Mouse (Mus musculus) layer of hippocampus, adult 2 months (tissue): ENCODE results near the gene Lrfn5. TPM values are rescaled to one million over a fixed set of nuclear protein-coding genes. Genes with fewer than 3 reads are reported as not detected.

Experiments used
- DNase-seq, 2 experiments: peaks; one replicate each; pipeline ENCODE4 v3.0.0; 2022; ENCODE audit warnings: low spot score in 2 of 2
- H3K27ac ChIP-seq: fragments of 200-600 bp; 2 replicates; pipeline ENCODE4 v1.8.1; 2022
- H3K4me3 ChIP-seq: fragments of 200-600 bp; 2 replicates; pipeline ENCODE4 v1.8.1; 2022; ENCODE audit warnings: mild to moderate bottlenecking
- CTCF ChIP-seq: fragments of 200-600 bp; conservative IDR thresholded peaks from 2 replicates; pipeline ENCODE4 v1.8.1; 2022; ENCODE audit warnings: antibody characterized with exemption, mild to moderate bottlenecking, moderate library complexity
- long read RNA-seq, 2 experiments: library from polyadenylated mRNA; stranded (forward); transcript quantifications; one replicate each; pipeline ENCODE4 v2.0.0; 2021; ENCODE audit warnings: borderline mapping rate in 2 of 2
- total RNA-seq, 2 experiments: library from RNA; stranded (reverse); gene quantifications; 2 replicates each; pipeline ENCODE4 v1.2.3; 2021

The Lrfn5 gene
- total RNA-seq: 100 to 1,000 TPM; 106 to 110 TPM
- long read RNA-seq, experiment 1, transcript Lrfn5-202 (6 exons, 3,615 nt): major isoform, 31 of 48 reads
- long read RNA-seq, experiment 1, partial matches to known transcripts: 4 of 48 reads
- long read RNA-seq, experiment 1, other reads (novel, unspliced or antisense): 13 of 48 reads
- long read RNA-seq, experiment 2, full-length matches to known transcripts: 40 of 58 reads
- long read RNA-seq, experiment 2, partial matches to known transcripts: 8 of 58 reads
- long read RNA-seq, experiment 2, other reads (novel, unspliced or antisense): 10 of 58 reads

DNA sequence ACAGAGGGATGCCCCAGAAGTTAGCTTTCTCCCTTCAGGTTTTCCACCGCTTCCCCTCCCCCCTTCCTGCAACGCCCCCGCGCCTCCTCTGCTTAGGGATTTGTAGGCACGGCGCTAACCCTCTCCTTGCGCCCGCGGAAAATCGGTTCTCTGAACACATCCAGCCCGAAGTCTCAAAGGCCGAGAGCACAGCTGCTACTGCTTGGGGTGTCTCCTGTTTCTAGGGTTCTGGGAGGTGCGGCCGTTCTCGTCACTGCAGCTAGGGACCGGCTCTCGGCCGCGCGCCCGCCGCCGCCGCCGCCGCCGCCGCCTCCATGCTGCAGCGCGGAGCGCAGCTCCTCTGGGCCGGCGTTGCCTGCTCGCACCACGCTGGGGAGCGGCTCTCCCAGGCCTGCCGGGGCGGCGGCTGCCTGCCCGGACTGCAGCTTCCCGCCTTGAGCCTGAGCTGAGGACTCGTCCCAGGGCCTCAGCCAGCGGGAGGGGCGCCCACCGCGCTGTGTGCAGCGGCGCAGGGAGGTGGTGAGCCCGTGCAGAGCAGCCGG is at the start of gene Lrfn5:
TSS of gene Lrfn5 (plus strand) at position 322 of the 542 bp plus-strand sequence.
- Histone ChIP-seq H3K4me3 (peak within 1 kb of the TSS; percentile 75), H3K27ac (peak within 1 kb of the TSS; percentile 94)
- peak; percentile 55 to 68 for DNase-seq
- peak; percentile 34; the same call in 1 of the 2 replicates for TF ChIP-seq CTCF

DNA sequence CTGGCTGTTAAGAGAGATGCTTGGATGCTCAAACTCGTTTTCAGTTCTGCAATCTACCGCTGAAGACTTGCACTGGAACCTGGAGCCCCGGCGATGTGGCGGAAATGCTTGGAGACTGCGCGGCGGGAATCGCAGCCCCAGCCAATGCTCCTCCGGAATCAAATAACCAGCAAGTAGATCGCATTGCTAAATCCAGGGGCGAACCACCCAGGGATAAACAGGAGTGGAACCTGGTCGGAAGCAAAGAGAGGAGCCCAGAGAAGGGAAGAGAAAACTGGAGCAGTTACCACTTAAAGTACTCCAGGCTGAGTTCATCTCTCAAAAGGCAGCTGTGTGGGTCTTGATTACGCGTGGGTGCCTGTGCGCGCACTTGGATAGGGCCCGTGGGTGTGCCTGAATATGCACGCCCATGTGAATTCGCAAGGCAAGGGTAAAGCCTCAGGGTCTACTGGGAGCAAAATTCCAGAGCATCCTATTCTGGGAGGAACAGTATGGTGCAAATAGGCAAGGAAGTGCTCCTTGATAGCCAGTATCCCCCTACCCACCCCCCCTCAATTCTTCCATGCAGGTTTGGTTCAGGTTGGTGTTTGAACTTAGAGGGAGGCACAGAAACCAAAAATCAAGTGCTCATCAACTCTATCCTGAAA is 1.3 kb upstream of the Lrfn5 start:
- TF ChIP-seq CTCF: no peak
- peak overlapping the region; percentile 94 for H3K27ac ChIP-seq
- peak in 1 of 2 experiments; percentile 18 for DNase-seq
- peak overlapping the region; percentile 48 for H3K4me3 ChIP-seq

DNA sequence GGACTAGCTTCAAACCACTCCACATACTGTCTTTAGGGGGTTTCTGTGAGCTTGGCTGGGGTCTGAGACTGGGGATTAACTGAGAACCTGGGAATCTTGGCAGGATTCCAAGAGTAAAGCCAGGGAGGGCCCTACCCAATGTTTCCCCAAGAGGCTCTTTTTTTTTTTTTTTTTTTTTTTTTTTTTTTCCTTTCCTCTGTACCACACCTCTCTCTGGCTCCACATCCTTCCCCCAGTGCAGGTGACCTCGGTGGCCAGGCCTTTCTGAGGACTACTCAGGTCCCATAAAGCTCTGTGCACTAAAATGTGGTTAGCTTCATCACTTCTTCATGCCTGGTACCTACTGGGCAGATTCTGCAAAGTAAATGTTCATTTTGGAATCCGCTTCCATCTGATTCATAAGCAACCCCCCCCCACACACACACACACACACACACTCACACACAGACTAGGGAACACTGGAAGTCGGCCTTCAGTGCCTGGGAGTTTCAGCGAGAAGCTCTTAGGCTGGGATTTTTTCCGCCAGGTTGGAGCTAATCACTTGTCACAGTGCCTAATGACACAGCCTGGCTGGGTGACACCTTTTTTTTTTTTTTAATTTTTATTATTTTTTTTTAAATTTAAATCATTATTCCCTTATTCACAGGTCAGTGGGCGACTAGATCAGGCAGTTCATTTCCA is 662 bp upstream of the Lrfn5 start:
- peak overlapping the region; percentile 94 for H3K27ac ChIP-seq
- peak in 1 of 2 experiments; percentile 13 for DNase-seq
- TF ChIP-seq CTCF: no peak
- peak overlapping the region; percentile 75 for H3K4me3 ChIP-seq

DNA sequence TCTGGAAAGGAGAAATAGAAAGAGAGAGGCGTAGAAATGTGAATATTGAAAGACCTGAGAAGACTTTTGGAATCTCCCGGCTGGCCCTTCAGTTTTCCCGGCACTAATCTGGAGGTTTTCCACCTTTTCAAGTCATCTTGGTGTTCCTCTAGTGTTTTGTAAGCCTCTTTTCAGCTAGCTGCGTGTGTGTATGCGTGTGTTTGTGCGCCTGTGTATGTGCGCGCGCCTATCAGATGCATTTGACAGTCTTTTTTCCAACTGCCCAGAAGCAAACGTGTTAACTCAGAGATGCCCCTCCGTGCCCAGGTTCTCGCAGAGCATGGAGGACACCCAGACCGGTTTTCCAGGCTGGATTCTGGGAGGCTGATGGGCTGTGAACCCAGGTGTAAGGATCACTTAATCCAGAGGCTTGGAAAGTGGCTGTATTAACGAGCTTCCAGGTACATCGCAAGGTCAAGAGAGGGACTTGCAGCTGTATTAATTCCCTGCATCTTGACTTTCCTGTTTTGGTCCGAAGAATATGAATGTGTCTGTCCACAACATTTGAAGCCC is 757 bp downstream of the Lrfn5 start:
- no peak for TF ChIP-seq CTCF
- Histone ChIP-seq H3K27ac (peak overlapping the region; percentile 94), H3K4me3 (peak overlapping the region; percentile 75)
- DNase-seq: peak; percentile 24 to 40

DNA sequence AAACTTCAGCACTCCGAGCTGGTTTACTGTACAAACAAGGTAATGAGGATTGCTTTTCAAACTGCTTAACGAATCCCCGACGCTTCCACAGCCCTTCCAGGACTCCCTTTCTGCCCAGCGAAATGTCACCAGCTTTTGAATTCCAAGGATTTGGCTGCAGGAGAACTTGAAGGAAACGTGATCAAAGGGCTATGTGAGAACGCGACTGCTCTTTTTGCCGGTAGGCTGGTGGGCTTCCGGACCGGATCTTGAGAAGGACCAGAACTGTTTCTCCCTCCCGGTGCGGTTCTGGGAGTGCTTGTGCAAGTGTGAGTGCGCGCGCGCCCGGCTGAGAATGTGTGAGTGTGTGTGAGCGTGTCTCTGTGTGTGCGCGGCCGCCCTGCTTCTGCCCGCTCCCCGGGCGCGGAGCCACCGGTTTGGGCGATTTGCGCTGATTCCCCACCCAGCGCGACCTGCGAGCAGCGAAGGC is 1.3 kb downstream of the Lrfn5 start:
- DNase-seq: peak; percentile 40 to 49
- H3K4me3 ChIP-seq: peak overlapping the region; percentile 75
- no peak for TF ChIP-seq CTCF
- H3K27ac ChIP-seq: peak overlapping the region; percentile 94

DNA sequence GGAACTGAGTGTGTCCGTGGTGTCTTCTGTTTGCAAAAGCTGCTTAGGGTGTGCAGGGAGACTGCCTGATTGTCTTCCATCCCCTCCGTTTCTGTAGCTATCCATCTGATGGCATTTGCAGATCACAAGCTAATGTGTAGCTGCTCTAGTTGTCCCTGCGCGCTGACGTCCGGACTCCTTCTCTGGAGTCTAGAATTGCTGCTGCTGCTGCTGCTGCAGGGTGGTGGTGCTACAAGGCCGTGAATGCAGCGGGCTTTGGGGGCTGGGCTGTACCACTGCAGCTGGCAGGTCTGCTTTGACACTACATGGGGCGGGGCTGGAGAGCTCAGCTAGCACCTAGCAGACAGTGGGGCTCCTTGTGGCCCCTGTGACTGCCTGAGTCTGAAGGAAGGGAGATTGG is 3.2 kb downstream of the Lrfn5 start:
- peak; percentile 72 for TF ChIP-seq CTCF
- H3K4me3 ChIP-seq: peak overlapping the region; percentile 63
- peak overlapping the region; percentile 91 for H3K27ac ChIP-seq
- DNase-seq: peak; percentile 75 to 80

DNA sequence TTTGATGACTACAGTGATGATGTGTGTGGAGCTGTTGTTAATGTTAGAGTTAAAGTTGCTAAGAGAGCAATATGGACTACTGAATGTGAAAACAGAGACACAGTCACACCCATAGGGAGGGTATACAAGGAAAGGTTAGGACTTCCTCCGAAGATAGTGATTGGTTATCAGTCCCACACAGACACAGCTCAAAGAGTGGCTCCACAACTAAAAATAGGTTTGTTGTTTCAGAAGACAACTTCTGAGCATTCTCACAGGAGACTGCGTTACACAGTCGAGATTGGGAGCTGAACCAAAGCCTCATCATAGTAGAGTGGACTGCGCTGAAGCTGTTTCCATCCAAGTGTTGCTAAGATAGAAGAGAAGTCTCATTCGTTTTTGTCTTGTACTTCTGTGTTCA is 57.0 kb downstream of the Lrfn5 start:
- TF ChIP-seq CTCF: no peak
- DNase-seq: no peak

DNA sequence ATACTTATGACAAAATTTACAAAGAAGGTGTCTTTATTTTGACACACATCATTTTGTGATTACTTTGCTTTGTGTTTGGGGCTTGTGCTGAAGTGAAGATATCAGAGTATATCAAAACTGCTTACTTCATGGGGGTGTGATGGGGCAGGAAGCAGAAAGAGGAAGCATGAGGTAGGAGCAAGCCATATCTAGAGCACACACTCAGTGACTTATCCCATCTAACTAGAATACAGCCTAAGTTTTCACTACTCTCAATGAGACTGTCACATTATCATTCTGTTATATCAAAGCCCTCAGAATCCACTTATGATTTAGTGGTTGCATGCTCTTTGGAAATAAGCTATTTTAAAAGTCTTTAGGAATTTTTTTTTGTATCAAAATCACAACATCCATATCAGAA is 77.4 kb downstream of the Lrfn5 start:
- no peak for TF ChIP-seq CTCF
- no peak for DNase-seq
- no peak overlapping the region for H3K27ac ChIP-seq
- no peak overlapping the region for H3K4me3 ChIP-seq

More for the DNA sequence above, 57.0 kb downstream of the Lrfn5 start:
- H3K4me3 ChIP-seq: no peak overlapping the region
- H3K27ac ChIP-seq: no peak overlapping the region

DNA sequence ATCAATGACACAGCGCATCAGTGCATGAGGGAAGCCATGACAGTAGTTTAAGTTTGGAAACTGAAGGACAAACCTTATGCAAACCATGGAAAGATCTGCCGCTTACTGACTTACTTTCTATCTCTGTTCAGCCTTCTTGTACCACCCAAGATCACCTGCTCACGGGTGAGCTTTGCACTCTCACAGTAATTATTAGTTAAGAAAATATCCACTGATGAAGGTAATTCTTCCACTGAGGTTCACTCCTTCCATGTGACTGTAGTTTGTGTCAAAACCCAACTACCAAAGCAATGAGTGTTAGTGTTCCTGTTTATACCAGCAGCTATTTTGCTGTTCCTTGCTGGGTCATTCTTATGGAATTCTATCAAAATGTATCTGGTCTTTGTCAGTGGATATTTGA is 84.9 kb downstream of the Lrfn5 start:
- no peak overlapping the region for H3K4me3 ChIP-seq
- TF ChIP-seq CTCF: no peak
- DNase-seq: no peak
- H3K27ac ChIP-seq: no peak overlapping the region

DNA sequence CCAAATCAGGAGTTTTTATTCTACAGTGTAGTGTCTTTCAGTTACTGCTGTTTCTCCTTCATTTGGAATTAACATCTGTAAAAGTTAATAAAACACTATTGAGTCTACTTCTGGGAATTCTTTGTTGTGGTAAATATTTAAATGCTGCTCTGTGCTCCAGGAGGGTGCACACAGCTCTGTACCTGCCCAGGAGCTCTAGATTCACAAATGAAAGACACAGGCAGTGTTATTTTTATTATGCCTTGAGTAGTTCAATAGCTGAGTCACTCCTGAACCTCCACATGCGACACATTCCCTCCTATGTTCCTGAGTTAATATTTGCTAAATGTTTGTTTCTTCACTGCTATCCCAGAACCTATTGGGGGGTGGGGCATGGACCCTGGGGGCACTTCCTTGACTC is 87.1 kb downstream of the Lrfn5 start:
- no peak for TF ChIP-seq CTCF
- DNase-seq: no peak
- Histone ChIP-seq H3K4me3 (no peak overlapping the region), H3K27ac (no peak overlapping the region)

DNA sequence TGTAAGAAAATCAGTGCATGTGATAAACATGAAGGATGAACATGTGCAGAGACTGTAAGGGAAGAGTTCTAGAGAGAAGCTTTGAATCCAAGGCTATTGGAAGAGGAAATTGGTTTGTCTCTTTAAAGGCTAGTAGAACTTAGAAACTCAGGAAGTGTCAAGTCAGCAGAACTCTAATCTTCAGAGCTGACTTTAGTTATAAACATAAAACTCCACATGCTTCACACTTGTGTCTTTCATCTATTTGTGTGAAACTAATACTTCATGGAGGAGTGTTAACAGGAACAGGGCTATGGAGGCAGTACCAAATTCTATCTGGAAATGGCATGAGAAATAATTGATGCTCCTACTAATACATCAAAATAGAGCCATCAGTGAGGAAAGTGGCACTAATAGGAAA is 101.6 kb downstream of the Lrfn5 start:
- Histone ChIP-seq H3K4me3 (no peak overlapping the region), H3K27ac (no peak overlapping the region)
- no peak for DNase-seq
- no peak for TF ChIP-seq CTCF

DNA sequence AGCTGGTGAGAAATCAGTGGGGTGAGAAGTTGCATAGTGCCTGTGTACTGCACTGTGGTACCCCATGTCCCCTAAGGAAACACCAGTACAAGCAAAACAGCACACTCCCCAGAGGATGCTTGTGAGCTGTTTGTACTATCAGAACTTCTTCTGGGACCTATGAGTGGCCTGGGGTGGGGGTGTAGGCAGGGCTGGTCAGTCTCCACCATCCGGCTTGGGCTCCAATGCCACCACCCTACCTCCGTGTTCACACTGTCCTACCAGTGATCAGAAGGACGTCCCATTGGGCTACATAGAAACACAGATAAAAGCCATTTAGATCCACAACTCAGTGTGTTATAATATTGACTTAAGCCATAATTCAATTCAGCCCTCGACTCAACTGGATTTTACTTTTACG is 131.4 kb downstream of the Lrfn5 start:
- no peak for DNase-seq
- Histone ChIP-seq H3K4me3 (no peak overlapping the region), H3K27ac (no peak overlapping the region)
- TF ChIP-seq CTCF: no peak

DNA sequence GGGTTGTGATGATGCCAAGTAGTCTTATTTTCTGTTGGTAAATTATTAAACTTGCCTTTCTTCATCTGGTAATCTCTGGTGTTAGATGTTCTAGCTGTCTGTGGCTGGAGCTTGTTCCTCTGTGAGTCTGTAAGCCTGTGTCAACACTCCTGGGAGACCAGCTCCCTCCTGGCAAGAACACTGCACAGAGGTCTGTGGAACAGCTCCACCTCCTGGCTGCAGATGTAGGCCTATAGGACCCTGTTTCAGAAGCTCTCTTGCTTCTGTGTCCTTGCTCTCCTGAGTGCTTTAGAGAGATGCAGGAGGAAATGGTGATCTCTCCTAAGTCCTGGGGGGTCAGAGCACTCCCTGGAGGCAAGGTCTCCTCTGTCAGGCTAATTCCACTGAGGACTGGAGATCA is 200.2 kb downstream of the Lrfn5 start:
- Histone ChIP-seq H3K4me3 (no peak overlapping the region), H3K27ac (no peak overlapping the region)
- no peak for DNase-seq
- peak; percentile 58 for TF ChIP-seq CTCF
